Mouse (Mus musculus) kidney, embryonic 16.5 days (tissue): Measurements from ENCODE around the gene Krt72. TPM values are rescaled to one million over a fixed set of nuclear protein-coding genes. Genes with fewer than 3 reads are reported as not detected.

Experiments
- ATAC-seq: fragments of 200-750 bp; cut with Nextera tagmentation; 2 replicates; pipeline ENCODE4 v1.8.0; 2017; ENCODE audit warnings: moderate TSS enrichment; ENCODE audit not compliant: low FRiP score, low TSS enrichment
- H3K27ac ChIP-seq: fragments of 300-500 bp; sonication (generic); 2 replicates; pipeline ENCODE4 v1.5.1; 2014; ENCODE audit warnings: low read length
- H3K27me3 ChIP-seq: fragments of 300-500 bp; sonication (generic); 2 replicates; pipeline ENCODE4 v1.6.1; 2014; ENCODE audit warnings: low read length, control low read depth, mixed read lengths; ENCODE audit not compliant: insufficient read depth
- H3K36me3 ChIP-seq: fragments of 300-500 bp; sonication (generic); 2 replicates; pipeline ENCODE4 v1.6.1; 2014; ENCODE audit warnings: low read length, control low read depth, mixed read lengths; ENCODE audit not compliant: insufficient read depth
- H3K4me1 ChIP-seq: fragments of 300-500 bp; sonication (generic); 2 replicates; pipeline ENCODE4 v1.6.1; 2014; ENCODE audit warnings: low read length, control low read depth, mixed read lengths; ENCODE audit not compliant: insufficient read depth
- H3K4me2 ChIP-seq: fragments of 300-500 bp; sonication (generic); replicated peaks from 2 replicates; pipeline ENCODE4 v1.6.1; 2014; ENCODE audit warnings: low read depth, low read length
- H3K4me3 ChIP-seq: fragments of 300-500 bp; sonication (generic); 2 replicates; pipeline ENCODE4 v1.5.1; 2014; ENCODE audit warnings: mild to moderate bottlenecking, low read length
- H3K9ac ChIP-seq: fragments of 300-500 bp; sonication (generic); replicated peaks from 2 replicates; pipeline ENCODE4 v1.6.1; 2014; ENCODE audit warnings: low read length
- H3K9me3 ChIP-seq: fragments of 300-500 bp; sonication (generic); 2 replicates; pipeline ENCODE4 v1.6.1; 2016; ENCODE audit warnings: low read length, control low read depth
- WGBS: fragments of 180-500 bp; shearing (Covaris S2); extraction: QIAGEN DNeasy Blood & Tissue Kit; methylation state at CpG from one replicate; pipeline ENCODE4 v1.1.7; 2014; 5-methylcytosine and 5-hydroxymethylcytosine counted together
- polyA plus RNA-seq: library from polyadenylated mRNA; unstranded; fragments of >200 nt; fragmentation: Nextera tagmentation; extraction: Ambion mirVana; gene quantifications from 2 replicates; pipeline ENCODE4 v1.2.1, GENCODE M21; 2015

The Krt72 gene
- polyA plus RNA-seq, result not detected in 2 replicates

DNA sequence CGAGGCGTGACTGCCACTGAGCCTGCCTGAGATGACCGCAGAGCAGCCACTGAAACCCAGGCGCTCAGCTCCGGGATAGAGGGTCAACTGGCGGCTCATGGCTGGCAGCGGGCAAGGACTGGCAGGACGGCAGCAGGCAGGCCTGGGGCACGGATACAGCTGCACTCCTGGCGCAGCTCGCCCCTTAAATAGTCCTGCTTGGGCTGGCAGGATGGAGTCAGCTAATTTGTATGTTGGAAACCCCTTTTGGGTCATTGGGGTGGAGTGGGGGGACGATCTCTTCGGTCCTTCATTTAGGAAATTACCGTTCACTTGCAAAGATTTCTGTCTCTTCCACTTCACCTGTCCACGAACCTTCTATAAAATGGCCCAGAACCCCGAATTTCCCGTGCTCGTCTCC, at the start of gene Krt72:
TSS of gene Krt72 (minus strand) at position 101 of the 400 bp plus-strand sequence.
- Histone ChIP-seq H3K36me3 (no peaks in the 10 kb centered on the region), H3K9me3 (no peaks in the 10 kb centered on the region), H3K4me3 (no peak within 1 kb of the TSS), H3K27ac (no peak within 1 kb of the TSS), H3K4me1 (no peaks in the 10 kb centered on the region), H3K9ac (no peak within 1 kb of the TSS), H3K27me3 (no peaks in the 10 kb centered on the region), H3K4me2 (no peak within 1 kb of the TSS)
- ATAC-seq, result no peak
- 90% methylated on average over 18 of the region's 18 CpGs for WGBS

DNA sequence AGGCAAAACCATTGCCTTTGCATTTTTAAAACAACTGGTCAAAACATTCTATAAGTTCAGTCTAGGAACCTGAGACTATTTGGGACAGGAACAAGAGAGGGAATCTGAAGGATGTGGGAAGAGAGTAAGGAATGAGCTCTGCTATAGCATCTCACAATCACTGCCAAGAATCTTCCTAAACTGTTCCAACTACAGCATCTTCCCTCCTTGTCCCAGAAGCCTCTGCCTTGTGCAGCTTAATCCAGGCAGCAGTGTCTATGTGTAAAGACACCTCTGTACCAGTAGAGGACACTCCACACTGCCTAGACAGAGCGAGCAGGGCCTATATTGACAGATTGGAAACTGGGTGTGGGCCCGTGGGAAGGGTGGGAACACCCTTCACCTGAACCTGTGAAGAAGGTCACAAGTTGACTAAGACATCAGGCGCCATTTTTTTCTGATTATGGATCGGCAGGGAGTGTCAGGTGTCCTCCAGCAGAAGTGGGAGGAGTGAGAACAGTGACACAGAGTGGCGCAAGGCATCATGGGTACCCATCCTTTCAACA, 48.6 kb upstream of the Krt72 start:
- H3K9me3 ChIP-seq, result no peaks in the 10 kb centered on the region
- 0 out of 2 replicates have a peak, but pooled peaks cover 3% of the 10 kb centered on the region for H3K27me3 ChIP-seq
- 68% methylated on average over 5 of the region's 5 CpGs for WGBS
- ATAC-seq, result no peak
- no peaks in the 10 kb centered on the region for H3K36me3 ChIP-seq
- no peaks in the 10 kb centered on the region for H3K4me1 ChIP-seq
- H3K4me2 ChIP-seq, result no peak overlapping the region
- H3K4me3 ChIP-seq, result no peak overlapping the region
- no peak overlapping the region for H3K27ac ChIP-seq
- no peak overlapping the region for H3K9ac ChIP-seq

DNA sequence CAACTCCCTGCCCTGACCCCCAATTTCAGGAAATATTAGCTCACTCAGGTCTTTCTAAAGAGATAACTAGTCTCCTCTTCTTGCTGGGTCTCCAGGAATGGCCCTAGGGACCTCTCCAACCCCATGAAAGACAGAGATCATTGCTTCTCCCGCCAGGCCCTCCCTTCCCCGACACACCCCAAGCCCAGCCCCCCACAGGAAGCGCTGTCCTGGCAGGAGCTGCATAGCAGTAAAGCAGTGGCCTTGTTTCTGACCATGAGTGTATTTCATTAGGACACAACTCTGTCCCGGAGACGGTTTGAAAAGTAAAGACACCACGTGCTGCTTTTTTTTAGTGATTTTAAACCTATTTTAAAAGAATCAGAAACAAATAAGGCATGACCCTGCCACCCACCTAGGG, 46.9 kb upstream of the Krt72 start:
- Histone ChIP-seq H3K4me3 (no peak overlapping the region), H3K4me1 (no peaks in the 10 kb centered on the region), H3K9me3 (no peaks in the 10 kb centered on the region), H3K27ac (no peak overlapping the region), H3K36me3 (no peaks in the 10 kb centered on the region), H3K4me2 (no peak overlapping the region), H3K27me3 (peaks cover 3% of the 10 kb centered on the region; the same call in 1 of the 2 replicates), H3K9ac (no peak overlapping the region)
- ATAC-seq, result no peak
- 16% methylated on average over 6 of the region's 6 CpGs for WGBS

DNA sequence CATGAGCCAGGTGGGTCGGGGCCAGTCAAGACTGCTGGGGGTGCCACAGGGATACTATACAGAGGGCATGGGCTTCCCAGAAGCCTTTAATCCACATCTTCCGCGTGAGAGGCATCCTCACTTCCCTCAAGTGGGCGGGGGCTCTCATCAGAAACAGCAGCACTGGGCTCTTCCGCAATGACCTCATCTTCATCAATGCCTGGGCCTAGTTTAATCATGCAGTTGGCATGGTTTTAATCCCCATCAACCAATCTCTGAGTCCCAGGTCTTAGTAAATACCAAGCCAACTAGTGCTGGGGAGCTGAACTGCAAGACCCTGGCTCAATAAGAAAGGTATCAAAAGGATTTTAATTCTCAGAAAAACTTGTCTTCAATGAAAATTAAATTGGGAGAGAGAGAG, 43.2 kb upstream of the Krt72 start:
- Histone ChIP-seq H3K4me1 (no peaks in the 10 kb centered on the region), H3K9ac (no peak overlapping the region), H3K4me3 (no peak overlapping the region), H3K9me3 (no peaks in the 10 kb centered on the region), H3K4me2 (no peak overlapping the region), H3K36me3 (no peaks in the 10 kb centered on the region), H3K27me3 (peaks cover 3% of the 10 kb centered on the region; the same call in 1 of the 2 replicates), H3K27ac (no peak overlapping the region)
- WGBS, result 81% methylated on average over 5 of the region's 5 CpGs
- ATAC-seq, result no peak

DNA sequence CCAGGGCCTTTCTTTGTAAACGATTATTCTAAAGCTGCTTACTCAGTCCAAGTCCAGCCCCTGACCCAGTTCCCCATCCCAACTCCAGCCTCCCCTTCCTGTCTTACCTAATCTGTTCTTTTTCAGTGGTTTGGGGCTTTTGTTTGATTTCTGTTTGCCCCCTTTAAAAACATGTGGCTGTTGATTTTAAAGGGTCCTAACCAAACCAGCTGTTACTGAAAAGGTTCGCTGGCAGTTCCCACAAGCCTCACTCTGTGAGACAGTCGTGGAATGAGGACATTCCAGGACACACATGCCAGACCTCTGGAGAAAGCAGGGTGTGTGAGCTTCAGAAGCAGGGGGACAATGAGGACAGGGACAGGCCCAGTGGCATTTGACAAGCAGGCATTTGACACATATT, 35.5 kb upstream of the Krt72 start:
- H3K9me3 ChIP-seq, result no peaks in the 10 kb centered on the region
- H3K9ac ChIP-seq, result no peak overlapping the region
- no peak overlapping the region for H3K4me3 ChIP-seq
- H3K4me2 ChIP-seq, result no peak overlapping the region
- peaks cover 3% of the 10 kb centered on the region; the same call in 1 of the 2 replicates for H3K4me1 ChIP-seq
- no peaks in the 10 kb centered on the region for H3K36me3 ChIP-seq
- 35% methylated on average over 3 of the region's 3 CpGs for WGBS
- ATAC-seq, result no peak
- H3K27me3 ChIP-seq, result no peaks in the 10 kb centered on the region
- H3K27ac ChIP-seq, result no peak overlapping the region

DNA sequence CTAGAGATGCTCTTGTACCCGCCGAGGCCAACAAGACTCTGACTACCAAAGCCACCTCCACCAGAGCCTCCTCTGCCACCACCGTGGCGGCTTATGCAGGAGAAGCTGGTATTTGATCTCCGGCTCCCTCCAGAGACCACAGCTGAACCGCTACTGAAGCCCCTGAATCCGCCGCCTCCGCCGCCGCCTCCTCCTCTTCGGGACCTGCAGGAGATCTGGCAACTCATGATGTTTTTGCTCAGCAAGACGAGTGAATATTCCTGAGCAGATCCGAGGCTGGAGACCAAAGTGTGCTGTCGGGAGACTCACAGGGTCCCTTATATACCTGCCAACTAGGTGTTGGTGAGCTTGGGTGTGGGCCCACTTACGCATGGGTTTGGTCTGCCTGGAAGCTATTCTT, 31.6 kb upstream of the Krt72 start, which contains the start of gene Krt2:
TSS of gene Krt2 (minus strand) at position 295 of the 400 bp plus-strand sequence.
- ATAC-seq, result no peak
- Histone ChIP-seq H3K9me3 (no peaks in the 10 kb centered on the region), H3K4me3 (no peak within 1 kb of the TSS), H3K9ac (no peak within 1 kb of the TSS), H3K27me3 (no peaks in the 10 kb centered on the region), H3K36me3 (no peaks in the 10 kb centered on the region), H3K4me2 (no peak within 1 kb of the TSS), H3K27ac (no peak within 1 kb of the TSS), H3K4me1 (no peaks in the 10 kb centered on the region)
- WGBS, result 80% methylated on average over 16 of the region's 16 CpGs

DNA sequence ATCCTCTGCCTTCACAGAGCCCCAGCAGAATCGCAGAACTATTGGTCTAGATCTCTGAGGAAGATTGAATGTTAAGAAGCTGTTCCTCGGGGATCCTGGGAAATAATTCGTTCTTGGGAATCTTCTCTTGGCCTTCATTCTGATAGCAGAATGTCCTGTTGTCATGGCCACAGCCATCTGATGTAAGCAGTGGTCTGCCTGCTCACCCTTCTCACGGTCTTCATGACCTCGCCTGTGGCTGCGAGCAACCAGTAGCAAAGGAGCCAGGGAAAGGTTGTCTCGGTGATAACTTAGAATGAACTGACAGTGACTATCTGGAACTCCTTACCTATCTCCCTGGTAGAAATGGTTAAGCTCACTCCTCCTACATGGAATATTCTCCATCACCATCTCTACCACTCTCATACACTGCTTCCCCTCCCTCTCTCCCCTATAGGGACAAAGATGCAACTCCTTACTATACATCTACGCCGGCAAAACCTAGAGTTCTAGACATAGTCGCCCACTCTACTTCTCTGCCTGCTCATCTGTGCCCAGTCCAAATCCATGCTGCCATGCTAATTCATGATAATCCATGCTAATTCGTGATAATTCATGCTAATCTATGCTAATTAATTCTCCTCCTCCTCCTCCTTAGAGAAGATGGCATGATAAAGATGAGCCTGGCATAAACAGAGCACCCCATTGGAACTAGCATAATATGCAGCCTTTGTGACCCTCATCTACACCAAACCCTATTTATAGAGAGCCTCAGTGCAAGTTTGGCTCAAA, 17.0 kb upstream of the Krt72 start:
- no peak for ATAC-seq
- no peaks in the 10 kb centered on the region for H3K9me3 ChIP-seq
- WGBS, result 83% methylated on average over 11 of the region's 11 CpGs
- no peak overlapping the region for H3K4me3 ChIP-seq
- no peak overlapping the region for H3K4me2 ChIP-seq
- H3K4me1 ChIP-seq, result no peaks in the 10 kb centered on the region
- H3K27me3 ChIP-seq, result no peaks in the 10 kb centered on the region
- H3K9ac ChIP-seq, result no peak overlapping the region
- H3K36me3 ChIP-seq, result no peaks in the 10 kb centered on the region
- H3K27ac ChIP-seq, result no peak overlapping the region

DNA sequence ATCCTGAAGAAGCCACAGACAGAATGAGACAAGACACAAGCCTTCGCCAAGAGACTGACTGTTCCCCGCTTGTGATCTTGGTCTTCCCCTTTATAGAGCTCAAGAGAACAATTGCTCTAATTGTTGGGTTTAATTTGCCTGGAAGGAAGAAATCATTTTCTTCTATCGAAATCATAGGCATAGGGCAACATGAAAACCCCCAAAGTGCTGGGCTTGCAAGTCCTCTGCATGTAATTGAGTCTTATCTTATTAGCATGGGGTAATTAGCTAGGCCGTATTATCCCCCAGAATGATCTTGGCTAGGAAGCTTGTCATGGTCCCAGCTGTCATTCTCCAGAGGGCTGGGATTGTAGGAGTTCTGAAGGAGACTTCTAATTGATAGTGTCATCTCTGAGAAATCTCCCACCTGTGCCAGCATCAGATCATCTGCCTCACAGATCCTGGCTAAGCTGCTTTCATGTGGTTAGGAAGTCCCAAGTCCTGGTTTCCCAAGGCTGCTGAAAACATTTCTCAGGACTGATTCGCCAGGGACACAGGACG, 16.1 kb upstream of the Krt72 start, which contains the start of gene Krt73:
TSS of gene Krt73 (minus strand) at position 51 of the 540 bp plus-strand sequence.
- H3K9ac ChIP-seq, result no peak within 1 kb of the TSS
- 85% methylated on average over 6 of the region's 6 CpGs for WGBS
- H3K27ac ChIP-seq, result no peak within 1 kb of the TSS
- no peak for ATAC-seq
- H3K4me3 ChIP-seq, result no peak within 1 kb of the TSS
- H3K4me2 ChIP-seq, result no peak within 1 kb of the TSS
- no peaks in the 10 kb centered on the region for H3K27me3 ChIP-seq
- no peaks in the 10 kb centered on the region for H3K36me3 ChIP-seq
- H3K9me3 ChIP-seq, result no peaks in the 10 kb centered on the region
- H3K4me1 ChIP-seq, result no peaks in the 10 kb centered on the region

DNA sequence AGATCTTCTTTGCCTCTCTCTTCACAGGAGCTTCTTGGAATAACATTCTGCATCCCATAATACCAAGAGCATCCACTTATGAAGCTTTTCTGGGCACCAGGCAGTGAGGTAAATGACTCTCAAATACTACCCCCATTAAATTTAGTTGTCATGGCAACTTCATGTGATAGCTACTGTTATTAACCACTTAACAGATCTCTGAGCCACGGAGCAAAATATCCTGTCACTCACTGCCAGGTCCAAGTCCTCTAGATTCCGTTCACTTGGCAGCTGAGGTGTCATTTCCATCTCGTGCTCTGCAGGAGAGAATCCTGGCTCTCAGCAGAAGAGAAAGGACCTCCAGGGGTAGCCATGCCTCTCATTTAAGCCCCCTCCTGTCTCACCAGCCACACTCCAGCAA, 4.6 kb upstream of the Krt72 start:
- WGBS, result 14% methylated on average over 3 of the region's 3 CpGs
- no peak for ATAC-seq
- no peak overlapping the region for H3K9ac ChIP-seq

DNA sequence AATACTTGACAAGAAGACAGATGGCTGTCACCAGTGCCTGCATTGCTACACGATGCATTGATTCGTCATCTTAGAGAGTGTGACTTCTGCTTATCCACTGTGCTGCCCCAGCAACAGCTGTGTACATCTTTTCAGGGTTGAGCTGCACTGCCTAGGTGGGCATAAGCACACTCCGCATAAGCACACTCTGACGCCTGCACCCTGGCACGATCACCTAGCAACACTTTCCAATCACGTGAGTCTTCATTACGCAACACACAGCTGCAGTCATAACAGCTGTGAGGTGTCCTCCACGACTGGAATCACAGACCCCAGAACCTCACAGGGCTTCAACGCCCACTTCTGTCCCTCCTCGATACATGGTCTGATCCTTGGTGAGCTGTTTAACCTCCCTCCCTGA, 12.8 kb downstream of the Krt72 start:
- ATAC-seq, result no peak

More for the DNA sequence above, 4.6 kb upstream of the Krt72 start:
- Histone ChIP-seq H3K9me3 (no peaks in the 10 kb centered on the region), H3K27me3 (no peaks in the 10 kb centered on the region), H3K4me2 (no peak overlapping the region), H3K27ac (no peak overlapping the region), H3K4me1 (no peaks in the 10 kb centered on the region), H3K36me3 (no peaks in the 10 kb centered on the region), H3K4me3 (no peak overlapping the region)

More for the DNA sequence above, 12.8 kb downstream of the Krt72 start:
- Histone ChIP-seq H3K4me2 (no peak overlapping the region), H3K9ac (no peak overlapping the region), H3K4me3 (no peak overlapping the region), H3K9me3 (no peaks in the 10 kb centered on the region), H3K27ac (no peak overlapping the region), H3K27me3 (no peaks in the 10 kb centered on the region; the same call in 1 of the 2 replicates), H3K4me1 (no peaks in the 10 kb centered on the region), H3K36me3 (no peaks in the 10 kb centered on the region)
- 74% methylated on average over 10 of the region's 10 CpGs for WGBS
